Mouse (Mus musculus) midbrain, embryonic 10.5 days (tissue): ENCODE results near the gene Olfr1155. TPM values are rescaled to one million over a fixed set of nuclear protein-coding genes. Genes with fewer than 3 reads are reported as not detected.

ENCODE experiments used
- DNase-seq: peaks from one replicate; pipeline ENCODE4 v3.0.0-alpha.2; 2017; ENCODE audit warnings: low spot score
- H3K27ac ChIP-seq: fragments of 300-500 bp; sonication (generic); replicated peaks from 2 replicates; pipeline ENCODE4 v1.5.1; 2016; ENCODE audit warnings: mild to moderate bottlenecking
- H3K27me3 ChIP-seq: fragments of 300-500 bp; sonication (generic); 2 replicates; pipeline ENCODE4 v1.6.1; 2016; ENCODE audit warnings: low read depth, mild to moderate bottlenecking; ENCODE audit not compliant: poor library complexity, severe bottlenecking
- H3K36me3 ChIP-seq: fragments of 300-500 bp; sonication (generic); 2 replicates; pipeline ENCODE4 v1.6.1; 2016; ENCODE audit warnings: mild to moderate bottlenecking, moderate library complexity
- H3K4me1 ChIP-seq: fragments of 300-500 bp; sonication (generic); 2 replicates; pipeline ENCODE4 v1.6.1; 2016
- H3K4me3 ChIP-seq: fragments of 300-500 bp; sonication (generic); 2 replicates; pipeline ENCODE4 v1.5.1; 2016; ENCODE audit warnings: mild to moderate bottlenecking, moderate library complexity
- H3K9me3 ChIP-seq: fragments of 300-500 bp; sonication (generic); replicated peaks from 2 replicates; pipeline ENCODE4 v1.6.1; 2016; ENCODE audit warnings: mild to moderate bottlenecking
- WGBS: fragments of 180-500 bp; shearing (Covaris S2); methylation state at CpG from one replicate; pipeline ENCODE4 v1.1.7; 2016; 5-methylcytosine and 5-hydroxymethylcytosine counted together
- polyA plus RNA-seq: library from polyadenylated mRNA; unstranded; fragments of >200 nt; fragmentation: Nextera tagmentation; extraction: Ambion mirVana; gene quantifications from 2 replicates; pipeline ENCODE4 v1.2.1, GENCODE M21; 2016

Gene Olfr1155
- not detected in 2 replicates for polyA plus RNA-seq

DNA sequence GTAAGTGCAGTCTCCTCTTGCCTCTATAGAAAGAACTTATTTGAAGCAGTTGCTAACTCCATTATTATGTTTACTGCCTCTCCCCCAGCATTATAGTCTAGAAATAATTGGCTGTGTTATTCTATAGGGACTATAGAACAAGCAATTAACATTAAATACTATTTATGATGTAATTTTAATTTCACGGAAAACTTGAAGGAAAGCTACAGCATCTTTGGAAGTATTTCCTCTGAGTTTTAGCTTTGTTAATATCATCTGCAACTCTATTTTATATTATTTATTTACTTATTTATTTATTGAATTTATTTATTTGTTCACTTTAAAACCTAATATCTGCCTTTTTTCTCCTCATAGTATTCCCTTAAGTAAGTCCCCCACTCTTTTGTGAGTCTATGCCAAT lies at the start of gene Olfr1155:
Olfr1155 (minus strand) TSS at position 101 of the 400 bp plus-strand sequence.
- Histone ChIP-seq H3K27me3 (no peaks in the 10 kb centered on the region), H3K9me3 (no peaks in the 10 kb centered on the region), H3K36me3 (no peaks in the 10 kb centered on the region), H3K4me3 (no peak within 1 kb of the TSS), H3K27ac (no peak within 1 kb of the TSS), H3K4me1 (no peaks in the 10 kb centered on the region)
- 94% methylated on average over 1 of the region's 1 CpGs for WGBS
- no peak for DNase-seq

DNA sequence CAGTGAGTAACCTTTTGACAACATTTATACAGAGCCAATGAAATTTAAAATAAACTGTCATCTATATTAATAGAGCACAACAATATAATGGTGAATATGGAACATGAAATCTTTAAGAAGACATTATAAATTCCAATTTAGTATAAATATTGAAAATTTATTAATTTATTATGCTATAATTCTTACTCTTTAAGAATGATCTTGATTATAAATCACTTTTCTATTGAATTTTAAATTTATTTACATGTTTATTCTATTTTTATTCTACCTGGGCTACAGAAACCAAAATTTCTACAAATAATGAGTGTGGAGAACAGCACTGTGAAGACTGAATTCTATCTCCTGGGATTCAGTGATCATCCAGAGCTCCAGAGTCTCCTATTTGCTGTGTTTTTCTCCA lies 44.9 kb upstream of the Olfr1155 start, which contains the start of gene Olfr1158:
Olfr1158 (plus strand) TSS at position 301 of the 400 bp plus-strand sequence.
- Histone ChIP-seq H3K27me3 (no peaks in the 10 kb centered on the region), H3K9me3 (no peaks in the 10 kb centered on the region), H3K36me3 (no peaks in the 10 kb centered on the region), H3K4me1 (no peaks in the 10 kb centered on the region), H3K4me3 (no peak within 1 kb of the TSS), H3K27ac (no peak within 1 kb of the TSS)
- no peak for DNase-seq

DNA sequence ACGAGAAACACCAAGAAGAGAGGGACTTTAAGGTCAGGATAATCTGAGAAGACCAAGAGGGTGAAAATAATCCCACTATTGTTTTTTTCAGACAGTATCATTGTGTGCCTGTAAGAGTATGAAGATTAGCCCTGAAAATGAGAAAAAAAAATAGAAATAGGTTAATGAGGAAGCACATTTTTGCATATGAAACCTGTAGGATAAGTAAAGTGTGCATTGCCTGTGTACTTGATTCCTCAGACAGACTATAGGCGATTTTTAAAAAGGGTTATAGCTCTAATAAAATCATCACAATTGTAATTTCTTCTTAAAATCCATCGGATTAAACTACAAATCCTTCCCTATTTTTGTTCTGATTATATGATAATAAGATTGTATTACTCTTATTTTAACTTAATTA lies 29.6 kb upstream of the Olfr1155 start, which contains the start of gene Olfr74:
Olfr74 (minus strand) TSS at position 101 of the 400 bp plus-strand sequence.
- Histone ChIP-seq H3K36me3 (no peaks in the 10 kb centered on the region), H3K27ac (no peak within 1 kb of the TSS), H3K4me3 (no peak within 1 kb of the TSS), H3K4me1 (no peaks in the 10 kb centered on the region), H3K27me3 (no peaks in the 10 kb centered on the region), H3K9me3 (no peaks in the 10 kb centered on the region)
- DNase-seq: no peak
- 80% methylated on average over 3 of the region's 3 CpGs for WGBS

DNA sequence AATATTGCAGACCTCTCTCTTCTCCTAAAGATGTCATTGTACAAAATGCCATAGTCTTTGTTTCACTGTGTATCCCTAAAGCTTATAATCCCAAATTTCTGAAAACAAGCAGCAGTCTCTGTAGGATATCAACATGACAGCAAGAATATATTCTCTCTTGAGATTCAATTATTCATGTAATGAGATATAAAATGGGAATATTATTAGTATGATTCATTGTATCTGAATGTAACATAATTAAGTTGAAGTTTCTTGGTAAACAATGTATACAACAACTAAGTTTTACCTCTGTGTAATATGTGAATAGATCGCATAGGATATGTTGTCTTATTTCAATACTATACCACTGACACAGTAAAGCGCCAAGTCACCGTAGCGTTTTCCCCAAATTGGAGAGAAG lies 23.3 kb upstream of the Olfr1155 start, which contains the start of gene Olfr1157:
Olfr1157 (minus strand) TSS at position 101 of the 400 bp plus-strand sequence.
- no peaks in the 10 kb centered on the region for H3K36me3 ChIP-seq
- no peaks in the 10 kb centered on the region for H3K4me1 ChIP-seq
- H3K27ac ChIP-seq: no peak within 1 kb of the TSS
- no peak within 1 kb of the TSS for H3K4me3 ChIP-seq
- 97% methylated on average over 4 of the region's 4 CpGs for WGBS
- H3K9me3 ChIP-seq: no peaks in the 10 kb centered on the region
- H3K27me3 ChIP-seq: no peaks in the 10 kb centered on the region
- no peak for DNase-seq

DNA sequence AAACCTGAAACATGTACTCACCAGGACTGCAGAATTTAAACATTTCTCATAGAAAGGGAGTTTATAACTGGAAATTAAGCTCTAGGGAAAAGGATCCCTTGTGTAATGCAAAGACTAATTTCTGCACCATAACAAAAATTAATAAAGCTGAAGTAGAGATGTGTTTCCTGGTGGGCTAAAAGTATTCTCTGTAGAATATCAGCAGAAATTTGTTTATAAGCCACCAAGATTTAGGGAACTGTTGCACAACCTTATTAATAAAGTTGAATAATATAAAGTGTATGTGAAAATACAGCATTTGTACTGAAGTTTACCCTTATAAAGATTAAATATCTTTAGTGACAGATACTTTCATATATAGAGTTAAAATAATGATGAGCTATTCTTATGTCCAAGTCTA lies 8.1 kb upstream of the Olfr1155 start, which contains the start of gene Olfr1156:
Olfr1156 (minus strand) TSS at position 101 of the 400 bp plus-strand sequence.
- H3K9me3 ChIP-seq: no peaks in the 10 kb centered on the region
- no peak within 1 kb of the TSS for H3K27ac ChIP-seq
- DNase-seq: no peak
- H3K4me1 ChIP-seq: no peaks in the 10 kb centered on the region
- no peaks in the 10 kb centered on the region for H3K27me3 ChIP-seq
- H3K4me3 ChIP-seq: no peak within 1 kb of the TSS
- no peaks in the 10 kb centered on the region for H3K36me3 ChIP-seq

DNA sequence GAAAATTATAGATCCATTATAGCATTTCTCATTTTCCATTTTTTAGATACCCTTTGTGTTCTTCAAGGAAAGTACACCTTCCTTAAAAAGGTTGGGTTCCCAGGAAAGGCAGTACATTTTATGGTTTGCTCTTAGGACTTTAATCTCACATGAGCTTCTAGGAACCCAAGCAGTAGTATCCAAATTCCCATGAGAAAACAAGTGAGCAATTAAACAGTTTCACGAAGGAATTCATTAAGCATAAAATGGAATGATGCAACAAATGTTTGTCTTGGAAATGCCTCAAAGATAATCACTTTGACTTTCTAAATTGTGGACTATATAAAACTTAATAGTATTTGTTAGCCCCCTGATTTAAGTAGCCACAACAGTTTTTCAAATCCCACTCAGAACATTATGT lies 39.9 kb downstream of the Olfr1155 start, which contains the start of gene Olfr1154:
Olfr1154 (minus strand) TSS at position 101 of the 400 bp plus-strand sequence.
- Histone ChIP-seq H3K4me1 (no peaks in the 10 kb centered on the region), H3K9me3 (no peaks in the 10 kb centered on the region), H3K4me3 (no peak within 1 kb of the TSS), H3K36me3 (no peaks in the 10 kb centered on the region), H3K27ac (no peak within 1 kb of the TSS), H3K27me3 (no peaks in the 10 kb centered on the region)
- 91% methylated on average over 1 of the region's 1 CpGs for WGBS
- no peak for DNase-seq

DNA sequence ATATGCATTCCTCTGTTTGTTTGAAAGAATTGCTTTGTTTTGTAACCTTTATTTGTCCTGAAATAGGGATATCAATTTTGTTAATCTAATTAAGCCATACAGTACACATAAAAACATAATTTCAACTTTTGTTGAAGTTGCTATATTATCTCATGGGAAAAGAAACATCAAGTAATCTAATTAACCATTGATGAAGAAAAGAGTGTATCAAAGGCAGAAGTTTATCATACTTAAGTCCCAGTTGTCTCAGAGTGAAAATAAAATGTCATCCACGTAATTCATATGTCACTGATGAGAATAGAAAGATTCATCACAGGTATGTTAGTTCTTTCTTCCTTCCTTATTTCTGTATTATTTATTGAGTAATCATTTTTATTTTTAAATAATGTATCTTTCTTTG lies 50.3 kb downstream of the Olfr1155 start, which contains the start of gene Olfr1153:
Olfr1153 (plus strand) TSS at position 301 of the 400 bp plus-strand sequence.
- no peak for DNase-seq
- H3K4me3 ChIP-seq: no peak within 1 kb of the TSS
- WGBS: 79% methylated on average over 1 of the region's 1 CpGs
- no peaks in the 10 kb centered on the region for H3K27me3 ChIP-seq
- no peaks in the 10 kb centered on the region for H3K36me3 ChIP-seq
- H3K9me3 ChIP-seq: peaks cover 4% of the 10 kb centered on the region; the same call in 1 of the 2 replicates
- H3K27ac ChIP-seq: no peak within 1 kb of the TSS
- no peaks in the 10 kb centered on the region for H3K4me1 ChIP-seq

Other genes starting within 250 kb of the Olfr1155 start
- not detected in 2 replicates for gene Olfr1137, start 232.0 kb downstream of the Olfr1155 start, polyA plus RNA-seq
- not detected in 2 replicates for gene Olfr1138, start 205.2 kb downstream of the Olfr1155 start, polyA plus RNA-seq
- not detected in 2 replicates for gene Olfr1140, start 201.4 kb downstream of the Olfr1155 start, polyA plus RNA-seq
- gene Olfr1141, start 191.1 kb downstream of the Olfr1155 start, polyA plus RNA-seq: not detected in 2 replicates
- not detected in 2 replicates for gene Olfr152, start 165.7 kb downstream of the Olfr1155 start, polyA plus RNA-seq
- not detected in 2 replicates for gene Olfr1143, start 144.5 kb downstream of the Olfr1155 start, polyA plus RNA-seq
- not detected in 2 replicates for gene Olfr1145, start 135.3 kb downstream of the Olfr1155 start, polyA plus RNA-seq
- gene Olfr1148, start 114.6 kb downstream of the Olfr1155 start, polyA plus RNA-seq: not detected in 2 replicates
- gene Olfr1150-ps1, start 101.1 kb downstream of the Olfr1155 start, polyA plus RNA-seq: not detected in 2 replicates
- gene Olfr1151, start 89.3 kb downstream of the Olfr1155 start, polyA plus RNA-seq: not detected in 2 replicates
- gene Olfr1152, start 78.6 kb downstream of the Olfr1155 start, polyA plus RNA-seq: 0.01 and 0.02 TPM in 2 replicates
- not detected in 2 replicates for gene Olfr1153, start 50.2 kb downstream of the Olfr1155 start, polyA plus RNA-seq
- not detected in 2 replicates for gene Olfr1154, start 40.0 kb downstream of the Olfr1155 start, polyA plus RNA-seq
- gene Olfr1156, start 8.0 kb upstream of the Olfr1155 start, polyA plus RNA-seq: not detected in 2 replicates
- not detected in 2 replicates for gene Olfr1157, start 23.2 kb upstream of the Olfr1155 start, polyA plus RNA-seq
- not detected in 2 replicates for gene Olfr74, start 29.5 kb upstream of the Olfr1155 start, polyA plus RNA-seq
- not detected in 2 replicates for gene Olfr1158, start 45.0 kb upstream of the Olfr1155 start, polyA plus RNA-seq
- not detected in 2 replicates for gene Olfr1160, start 63.1 kb upstream of the Olfr1155 start, polyA plus RNA-seq
- gene Olfr1161, start 77.6 kb upstream of the Olfr1155 start, polyA plus RNA-seq: not detected in 2 replicates
- gene Olfr73, start 92.6 kb upstream of the Olfr1155 start, polyA plus RNA-seq: not detected in 2 replicates
- gene Olfr1162, start 106.0 kb upstream of the Olfr1155 start, polyA plus RNA-seq: not detected in 2 replicates
- not detected in 2 replicates for gene Olfr1163, start 126.7 kb upstream of the Olfr1155 start, polyA plus RNA-seq
- gene Olfr1164, start 148.8 kb upstream of the Olfr1155 start, polyA plus RNA-seq: not detected in 2 replicates
- not detected in 2 replicates for gene Olfr1166, start 183.1 kb upstream of the Olfr1155 start, polyA plus RNA-seq
- not detected in 2 replicates for gene Olfr1167, start 210.1 kb upstream of the Olfr1155 start, polyA plus RNA-seq
- not detected in 2 replicates for gene Olfr1168, start 236.7 kb upstream of the Olfr1155 start, polyA plus RNA-seq